Mouse (Mus musculus) inflammation-experienced regulatory T-cells, adult 6 months (primary cell): ENCODE results near the gene Saa1. TPM values are rescaled to one million over a fixed set of nuclear protein-coding genes. Genes with fewer than 3 reads are reported as not detected.

Experiments used
- ATAC-seq: one replicate; pipeline ENCODE4 v1.8.0; 2017
- polyA plus RNA-seq, 3 experiments: library from polyadenylated mRNA; unstranded; fragments of 100-300 nt; shearing (Covaris generic); gene quantifications; one replicate each; pipeline ENCODE4 v1.2.1; 2017

The Saa1 gene
- polyA plus RNA-seq, 3 experiments from 2014 or later, result not detected

DNA sequence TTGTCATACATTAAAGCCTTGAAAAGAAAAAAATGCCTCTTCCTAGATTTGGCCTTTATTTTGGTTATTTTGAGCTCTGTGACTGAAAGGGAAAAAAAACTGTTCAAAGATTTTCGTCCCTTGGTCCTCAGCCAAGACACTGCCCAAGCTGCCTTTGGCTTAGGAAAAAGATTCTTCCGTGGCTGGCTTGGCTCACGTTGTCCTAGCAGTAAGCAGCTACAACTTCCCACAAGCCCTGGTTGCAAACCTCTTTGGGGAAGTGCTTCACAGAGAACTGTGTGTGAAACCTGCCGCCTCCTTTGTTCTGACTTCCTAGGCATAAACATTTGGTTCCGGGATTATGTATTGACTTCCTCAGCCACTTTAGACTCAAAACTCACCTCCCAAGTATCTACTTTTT lies 25.9 kb downstream of the Saa1 start:
- no peak for ATAC-seq

DNA sequence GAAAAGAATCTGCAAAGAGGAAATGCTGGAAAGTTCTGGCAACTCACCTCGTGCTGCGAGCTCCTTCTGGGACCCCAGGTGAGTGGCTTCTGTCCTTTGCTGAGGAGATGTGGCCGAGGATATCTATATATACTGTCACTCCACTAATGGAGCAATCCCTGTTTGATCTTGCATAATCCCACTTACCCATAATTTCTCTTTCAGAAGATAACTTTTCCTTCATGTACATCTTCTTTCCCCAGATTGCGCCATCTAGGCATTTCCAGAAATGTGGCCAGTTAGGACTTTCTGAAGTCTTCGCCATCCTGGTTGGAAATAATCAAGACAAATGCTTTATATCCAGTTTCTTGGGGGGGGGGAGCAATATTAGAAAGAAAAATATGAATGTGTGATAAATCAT lies 27.2 kb downstream of the Saa1 start, which contains the start of gene Saa3:
Gene Saa3 (minus strand): TSS at position 101 of the 400 bp plus-strand sequence.
- no peak for ATAC-seq

DNA sequence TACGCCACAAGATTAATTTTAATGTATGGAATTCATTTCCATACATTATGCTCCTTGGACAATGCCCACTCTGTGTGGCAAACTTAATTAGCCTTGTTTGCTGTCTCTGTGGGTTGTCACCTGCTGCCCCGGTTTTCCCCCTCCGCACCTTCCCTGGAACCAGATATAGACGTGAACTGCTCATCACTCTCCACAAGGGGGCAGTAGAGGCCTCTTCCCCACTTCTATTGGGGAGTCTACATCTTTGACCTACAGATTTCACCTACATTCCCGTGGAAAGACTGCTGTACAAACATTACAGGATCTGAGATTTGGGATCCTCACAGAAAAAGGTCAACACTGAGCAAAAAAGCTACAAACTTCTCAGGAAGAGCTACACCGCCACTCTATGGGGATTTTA lies 28.3 kb downstream of the Saa1 start:
- peak; percentile 47 for ATAC-seq

DNA sequence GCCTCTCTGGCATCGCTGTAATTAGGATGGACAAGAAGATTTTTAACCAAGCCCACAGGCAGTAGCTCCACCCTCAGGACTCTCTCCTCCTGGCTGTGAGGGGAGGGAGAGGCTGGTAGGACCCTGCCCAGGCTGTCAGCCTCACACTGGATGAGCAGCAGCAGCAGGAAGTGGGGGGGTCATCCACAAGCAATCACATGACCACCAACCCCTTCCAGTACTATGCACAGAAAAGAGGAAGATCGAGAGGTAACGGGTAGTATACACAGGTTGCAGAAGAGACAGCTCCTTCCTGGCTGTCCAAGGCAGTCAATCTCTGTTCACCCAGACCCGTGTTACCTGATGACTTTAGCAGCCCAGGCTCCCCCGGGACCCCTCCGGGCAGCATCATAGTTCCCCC lies 30.5 kb downstream of the Saa1 start:
- no peak for ATAC-seq

DNA sequence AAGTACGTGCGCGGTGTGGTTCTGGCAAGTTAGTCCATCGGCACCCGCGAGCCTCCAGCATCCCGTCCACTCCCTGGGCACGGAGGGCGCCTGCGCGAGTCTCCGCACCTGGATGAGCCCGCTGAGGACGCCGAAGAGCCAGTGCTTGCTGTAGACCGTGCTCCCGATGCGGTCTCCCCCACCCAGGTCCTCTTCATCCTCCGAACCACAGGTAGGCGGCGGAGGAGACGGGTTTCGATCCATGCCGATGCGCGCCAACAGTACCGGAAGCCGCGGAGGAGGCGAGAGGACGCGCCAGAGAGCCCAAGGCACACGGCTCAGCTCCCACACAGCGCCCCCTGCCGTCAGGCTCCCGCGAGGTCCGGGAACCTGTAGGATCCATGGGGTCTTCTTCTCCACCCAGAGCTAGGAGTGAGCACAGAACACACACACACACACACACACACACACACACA lies 32.4 kb downstream of the Saa1 start, which contains the start of gene Saal1:
Gene Saal1 (minus strand): TSS at position 291 of the 455 bp plus-strand sequence.
- ATAC-seq, result peak; percentile 97

DNA sequence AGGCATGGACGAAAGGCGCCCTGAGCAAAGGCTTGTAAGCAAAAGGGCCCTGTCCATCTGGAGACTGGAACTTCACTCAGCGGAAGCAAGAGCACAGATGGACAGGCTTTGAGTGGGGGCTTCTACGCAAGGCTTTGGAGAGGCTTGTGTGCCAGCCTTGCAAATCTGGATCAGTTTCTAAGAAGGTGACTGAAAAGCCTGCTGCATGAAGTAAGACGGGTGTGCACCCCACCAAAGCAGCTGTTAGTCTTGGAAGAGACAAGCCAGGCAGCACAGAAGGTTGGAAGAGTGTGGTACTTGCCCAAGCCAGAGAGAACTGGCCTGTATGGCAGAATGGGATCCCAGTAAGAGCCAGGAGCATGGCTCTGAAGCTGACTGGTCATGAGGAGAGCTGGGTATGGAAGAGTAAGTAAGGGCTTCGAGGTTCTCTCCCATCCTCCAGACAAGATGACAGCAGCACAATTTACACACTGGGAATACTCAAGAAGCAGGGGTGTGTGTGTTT lies 42.2 kb downstream of the Saa1 start:
- no peak for ATAC-seq

DNA sequence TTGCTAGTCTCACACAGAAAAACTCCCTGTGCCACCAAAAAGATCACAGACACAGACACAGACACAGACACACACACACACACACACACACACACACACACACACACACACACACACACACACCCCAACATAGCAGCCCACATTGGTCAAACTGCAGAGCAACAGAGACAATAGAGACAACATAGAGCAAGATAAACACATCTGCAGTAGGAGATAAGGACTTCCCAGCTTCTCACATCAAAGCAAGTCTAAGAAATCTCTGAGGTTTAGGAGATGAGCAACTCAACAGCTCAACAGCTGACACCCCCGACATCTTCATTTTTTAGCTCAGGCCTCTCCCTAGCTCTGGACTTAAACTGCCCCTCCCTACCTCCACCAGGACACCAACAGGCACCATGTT lies 46.0 kb downstream of the Saa1 start:
- no peak for ATAC-seq

Other genes with a start within 250 kb of the Saa1 start
- gene Sergef, start 103.2 kb downstream of the Saa1 start, polyA plus RNA-seq, result 10 to 100 TPM; 17.1 to 20.4 (median 18.8) TPM
- gene Tph1, start 70.4 kb downstream of the Saa1 start, polyA plus RNA-seq, result 1 to 10 TPM in 2 of 3 experiments, not detected in 1; 1.5 to 1.7 TPM
- gene Saal1, start 32.3 kb downstream of the Saa1 start, polyA plus RNA-seq, result 10 to 100 TPM; 17.8 to 22.5 (median 18.4) TPM
- gene Saa3, start 27.3 kb downstream of the Saa1 start, polyA plus RNA-seq, result not detected
- not detected for gene Saa4, start 10.4 kb downstream of the Saa1 start, polyA plus RNA-seq
- not detected for gene Saa2, start 8.8 kb upstream of the Saa1 start, polyA plus RNA-seq
- 10 to 100 TPM; 16.4 to 22.3 (median 19.7) TPM for gene Hps5, start 53.1 kb upstream of the Saa1 start, polyA plus RNA-seq
- 10 to 100 TPM; 26.7 to 29.9 (median 27.0) TPM for gene Gtf2h1, start 53.1 kb upstream of the Saa1 start, polyA plus RNA-seq
- 1,000 to 10,000 TPM in 1 of 3 experiments, 100 to 1,000 TPM in 2; 790 to 1,249 (median 846) TPM for gene Ldha, start 98.5 kb upstream of the Saa1 start, polyA plus RNA-seq
- not detected for gene Ldhc, start 118.2 kb upstream of the Saa1 start, polyA plus RNA-seq
- 100 to 1,000 TPM; 101 to 140 (median 128) TPM for gene Tsg101, start 177.0 kb upstream of the Saa1 start, polyA plus RNA-seq
- 10 to 100 TPM in 1 of 3 experiments, 1 to 10 TPM in 2; 7.7 to 12.0 (median 8.1) TPM for gene Uevld, start 215.5 kb upstream of the Saa1 start, polyA plus RNA-seq
- not detected for gene Gm9999, start 240.6 kb upstream of the Saa1 start, polyA plus RNA-seq